In the genomic region with DNA sequence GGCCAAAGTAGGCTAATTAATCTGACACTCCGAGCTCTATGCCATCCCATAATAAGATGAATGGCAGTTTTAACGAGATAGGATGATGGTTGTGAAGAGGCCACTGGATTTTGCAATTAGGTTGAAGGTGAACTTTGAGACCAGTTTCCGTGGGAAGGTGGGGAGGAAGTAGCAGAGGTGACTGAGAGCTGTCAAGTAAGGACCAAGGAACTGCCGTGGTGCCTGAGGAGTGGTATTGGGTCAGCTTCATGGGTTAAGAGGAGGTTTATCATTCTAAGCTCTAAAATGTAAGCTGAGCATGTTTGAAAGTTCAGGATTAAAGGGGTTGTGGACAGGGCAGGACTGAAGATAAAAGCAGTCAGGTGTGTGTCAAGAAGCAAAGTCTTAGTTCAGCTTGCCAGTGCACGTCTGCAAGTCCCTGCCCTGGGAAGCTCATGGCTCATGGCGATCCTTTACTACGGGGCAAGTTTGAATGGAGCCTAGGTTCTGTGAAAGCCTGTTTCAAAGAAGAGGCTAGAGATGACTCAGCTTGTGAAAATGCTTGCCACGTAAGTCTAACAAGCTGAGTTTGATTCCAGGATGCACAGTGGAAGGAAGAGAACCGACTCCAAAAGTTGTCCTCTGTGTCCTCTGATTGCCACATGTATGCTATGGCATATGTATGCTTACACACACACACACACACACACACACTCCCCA, we compare ENCODE assay signal across 1 mouse cellular context.
TF ChIP-seq lines count a peak whose summit lies in the region.

No protein-coding gene starts in this region.

TF ChIP-seq in CH12.LX, 34 proteins besides CTCF, POLR2A, EP300 and RAD21 (continued from another document):
- TF ChIP-seq ZNF384 (IDR thresholded peaks at IDR 0.05; ENCODE audit: low read depth, low read length) (no peak), KAT2A (IDR thresholded peaks at IDR 0.05; ENCODE audit: insufficient replicate concordance, low read length) (no peak), IRF4 (IDR thresholded peaks at IDR 0.05; ENCODE audit: low read depth, low read length) (peak; percentile 58; the same call in 1 of the 2 replicates), ELF1 (IDR thresholded peaks at IDR 0.05; ENCODE audit: low read depth, low read length) (no peak), NRF1 (IDR thresholded peaks at IDR 0.05; ENCODE audit: low read depth, low read length) (no peak), RCOR1 (conservative IDR thresholded peaks at IDR 0.05; ENCODE audit: low read depth, low read length) (no peak), NELFE (IDR thresholded peaks at IDR 0.05; ENCODE audit: low read depth, low read length) (no peak), JUN (IDR thresholded peaks at IDR 0.05; ENCODE audit: insufficient read depth, low read depth, low read length) (0 out of 2 replicates have a peak, but pooled peaks have one; percentile 1), MYC (IDR thresholded peaks at IDR 0.05; ENCODE audit: low read depth, low read length) (0 out of 2 replicates have a peak, but pooled peaks have one; percentile 15), HCFC1 (IDR thresholded peaks at IDR 0.05; ENCODE audit: low read depth, low read length) (no peak), GABPA (IDR thresholded peaks at IDR 0.05; ENCODE audit: insufficient replicate concordance, low read depth, low read length) (no peak), JUND (conservative IDR thresholded peaks at IDR 0.05; ENCODE audit: low read depth, low read length) (0 out of 2 replicates have a peak, but pooled peaks have one; percentile 21), MAFK (IDR thresholded peaks at IDR 0.05; ENCODE audit: insufficient replicate concordance, low read length) (no peak), MEF2A (IDR thresholded peaks at IDR 0.05; ENCODE audit: borderline replicate concordance, low read depth, low read length) (no peak), USF2 (conservative IDR thresholded peaks at IDR 0.05; ENCODE audit: low read depth, low read length) (no peak)
